ENCODE assay signal across 8 mouse cellular contexts in the genomic region with DNA sequence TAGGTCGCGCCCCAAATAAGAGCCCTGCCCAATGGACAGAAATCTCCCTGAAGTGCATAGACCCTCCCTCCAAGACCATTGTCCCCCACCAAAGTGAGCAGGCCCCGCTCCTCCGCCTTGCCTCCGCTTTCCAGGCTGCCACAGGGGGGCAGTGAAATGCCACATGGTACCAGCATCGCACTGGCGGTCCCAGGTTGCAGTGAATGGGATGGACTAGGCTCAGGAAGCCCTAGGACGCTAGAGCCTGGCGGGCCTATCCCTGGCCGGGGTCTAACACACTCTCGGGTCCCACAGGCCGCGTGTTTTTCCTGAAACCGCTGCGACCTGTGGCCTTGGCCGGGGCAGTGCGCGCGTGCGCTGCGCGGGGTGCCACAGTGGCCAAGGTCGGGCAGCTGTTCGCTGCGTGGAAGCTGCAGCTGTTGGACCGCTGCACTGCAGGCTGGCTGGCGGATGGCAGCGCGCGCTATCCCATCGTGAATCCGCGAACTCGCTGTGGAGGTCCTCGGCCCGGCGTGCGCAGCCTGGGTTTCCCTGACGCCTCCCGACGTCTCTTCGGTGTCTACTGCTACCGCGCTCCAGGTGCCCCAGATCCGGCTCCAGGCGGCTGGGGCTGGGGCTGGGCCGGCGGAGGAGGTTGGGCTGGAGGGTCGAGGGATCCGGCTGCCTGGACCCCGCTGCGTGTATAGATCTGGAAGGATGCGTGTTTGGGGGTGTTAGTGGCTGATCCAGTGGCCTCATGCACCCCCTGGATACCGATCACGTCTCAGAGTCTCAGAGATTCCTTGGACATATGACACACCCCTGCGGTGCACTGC. TPM values are rescaled to one million over a fixed set of nuclear protein-coding genes. Genes with fewer than 3 reads are reported as not detected.
DNase-seq lines count a peak whose midpoint lies in the region; ATAC-seq and TF ChIP-seq lines count a peak whose summit lies in the region.

No protein-coding gene starts in this region.

- peak overlapping the region; percentile 50 for H3K9ac ChIP-seq in ES-Bruce4 (ENCODE audit: low read depth, poor library complexity, severe bottlenecking)
- peak overlapping the region; percentile 58 for H3K9ac ChIP-seq in embryonic facial prominence, embryonic 14.5 days (ENCODE audit: low read depth, low read length)

- no peak for TF ChIP-seq EP300 in ES-Bruce4 (IDR thresholded peaks at IDR 0.05; ENCODE audit: insufficient read depth, low read depth, low read length)

- H3K4me2 ChIP-seq in embryonic facial prominence, embryonic 14.5 days (ENCODE audit: low read depth, low read length), result peak overlapping the region; percentile 74

- H3K27ac ChIP-seq in ES-Bruce4 (ENCODE audit: insufficient read depth, low read length), result no peak overlapping the region
- no peak overlapping the region for H3K27ac ChIP-seq in embryonic facial prominence, embryonic 14.5 days (replicated peaks; ENCODE audit: low read depth, low read length)
- peak overlapping the region; percentile 60; the same call in 1 of the 2 replicates for H3K27ac ChIP-seq in hindbrain, embryonic 10.5 days

- H3K9me3 ChIP-seq in ES-Bruce4 (replicated peaks; ENCODE audit: control insufficient read depth, insufficient read depth, low read length, poor library complexity, severe bottlenecking), result no peaks in the 10 kb centered on the region
- no peaks in the 10 kb centered on the region for H3K9me3 ChIP-seq in embryonic facial prominence, embryonic 14.5 days (ENCODE audit: control insufficient read depth, low read length)
- H3K9me3 ChIP-seq in hindbrain, embryonic 10.5 days, result no peaks in the 10 kb centered on the region

- H3K4me1 ChIP-seq in ES-Bruce4 (ENCODE audit: control insufficient read depth, insufficient read depth, low read length), result no peaks in the 10 kb centered on the region
- H3K4me1 ChIP-seq in embryonic facial prominence, embryonic 14.5 days (ENCODE audit: control insufficient read depth, insufficient read depth, low read length), result peaks cover 10% of the 10 kb centered on the region; the same call in 1 of the 2 replicates
- H3K4me1 ChIP-seq in hindbrain, embryonic 10.5 days (replicated peaks), result peaks cover 51% of the 10 kb centered on the region

- peak overlapping the region; percentile 60 for H3K4me3 ChIP-seq in ES-Bruce4 (ENCODE audit: low read depth, low read length)
- H3K4me3 ChIP-seq in embryonic facial prominence, embryonic 14.5 days (ENCODE audit: low read depth, low read length), result peak overlapping the region; percentile 43
- H3K4me3 ChIP-seq in hindbrain, embryonic 10.5 days, result peak overlapping the region; percentile 54

- no peaks in the 10 kb centered on the region for H3K36me3 ChIP-seq in ES-Bruce4 (ENCODE audit: control insufficient read depth, insufficient read depth, low read length, poor library complexity, severe bottlenecking)
- H3K36me3 ChIP-seq in embryonic facial prominence, embryonic 14.5 days (ENCODE audit: control insufficient read depth, insufficient read depth, low read length), result no peaks in the 10 kb centered on the region
- no peaks in the 10 kb centered on the region for H3K36me3 ChIP-seq in hindbrain, embryonic 10.5 days

- 5% methylated on average over 38 of the region's 56 CpGs for WGBS in embryonic facial prominence, embryonic 14.5 days
- 3% methylated on average over 56 of the region's 56 CpGs for WGBS in hindbrain, embryonic 10.5 days

- TF ChIP-seq CTCF in ES-Bruce4 (IDR thresholded peaks at IDR 0.05; ENCODE audit: low read depth, low read length), result peak; percentile 83

- peak; percentile 74; the same call in 1 of the 2 replicates for ATAC-seq in embryonic facial prominence, embryonic 14.5 days (ENCODE audit: low read depth)

- TF ChIP-seq POLR2A in ES-Bruce4 (IDR thresholded peaks at IDR 0.05; ENCODE audit: insufficient read depth, low read length), result no peak

- peaks cover 6% of the 10 kb centered on the region; the same call in 1 of the 2 replicates for H3K27me3 ChIP-seq in ES-Bruce4 (ENCODE audit: control insufficient read depth, insufficient read depth, low read length, poor library complexity, severe bottlenecking)
- H3K27me3 ChIP-seq in embryonic facial prominence, embryonic 14.5 days (replicated peaks; ENCODE audit: control insufficient read depth, insufficient read depth, low read length), result peaks cover 86% of the 10 kb centered on the region
- peaks cover 91% of the 10 kb centered on the region for H3K27me3 ChIP-seq in hindbrain, embryonic 10.5 days (ENCODE audit: insufficient read depth, poor library complexity, severe bottlenecking)

- peak; percentile 64 for DNase-seq in adrenal gland, postnatal 10 days
- peak; percentile 59 for DNase-seq in embryonic facial prominence, embryonic 14.5 days (ENCODE audit: low spot score)
- peak; percentile 79 for DNase-seq in hindbrain, embryonic 10.5 days (ENCODE audit: low spot score)
- DNase-seq in layer of hippocampus, postnatal 36 days, result peak; percentile 72 to 75
- peak; percentile 32 for DNase-seq in lung, postnatal 36 days
- DNase-seq in right cerebral cortex, postnatal 25 days, result peak; percentile 76
- DNase-seq in T-cell, adult 2 months (ENCODE audit: low spot score), result no peak

RNA-seq across cellular contexts. Expression of gene Hapln4, which starts 4.8 kb away (rescaled TPM):
- 2.2 TPM in 2 replicates for polyA plus RNA-seq in ES-Bruce4 (2011; ENCODE audit: insufficient read depth, insufficient read length, low read depth, missing spikeins)
- under 1 TPM; 0.24 to 0.36 TPM for total RNA-seq in adrenal gland, postnatal 10 days (2021)
- polyA plus RNA-seq in embryonic facial prominence, embryonic 14.5 days (2014; fragmentation: Nextera tagmentation; extraction: Ambion mirVana), result 0.34 and 0.53 TPM in 2 replicates
- 0.12 and 0.20 TPM in 2 replicates for polyA plus RNA-seq in hindbrain, embryonic 10.5 days (2016; fragmentation: Nextera tagmentation; extraction: Ambion mirVana)
- 10 to 100 TPM; 73.7 to 91.3 TPM for total RNA-seq in layer of hippocampus, postnatal 36 days (2021)

RNA-seq across cellular contexts. Expression of gene Tm6sf2, which starts 15.3 kb away (rescaled TPM):
- 0.99 and 1.4 TPM in 2 replicates for polyA plus RNA-seq in ES-Bruce4 (2011; ENCODE audit: insufficient read depth, insufficient read length, low read depth, missing spikeins)
- total RNA-seq in adrenal gland, postnatal 10 days (2021), result 1 to 10 TPM; 4.3 to 9.3 TPM
- 0.47 and 1.1 TPM in 2 replicates for polyA plus RNA-seq in embryonic facial prominence, embryonic 14.5 days (2014; fragmentation: Nextera tagmentation; extraction: Ambion mirVana)
- 0.56 and 0.88 TPM in 2 replicates for polyA plus RNA-seq in hindbrain, embryonic 10.5 days (2016; fragmentation: Nextera tagmentation; extraction: Ambion mirVana)
- total RNA-seq in layer of hippocampus, postnatal 36 days (2021), result 1 to 10 TPM; 5.0 to 8.5 TPM

RNA-seq across cellular contexts. Expression of gene Ncan, which starts 32.6 kb away (rescaled TPM):
- polyA plus RNA-seq in ES-Bruce4 (2011; ENCODE audit: insufficient read depth, insufficient read length, low read depth, missing spikeins), result 1.4 and 1.6 TPM in 2 replicates
- total RNA-seq in adrenal gland, postnatal 10 days (2021), result 1 to 10 TPM in 1 of 2 experiments, under 1 TPM in 1; 0.81 to 1.2 TPM
- 1.1 and 1.2 TPM in 2 replicates for polyA plus RNA-seq in embryonic facial prominence, embryonic 14.5 days (2014; fragmentation: Nextera tagmentation; extraction: Ambion mirVana)
- polyA plus RNA-seq in hindbrain, embryonic 10.5 days (2016; fragmentation: Nextera tagmentation; extraction: Ambion mirVana), result 20.2 and 67.1 TPM in 2 replicates
- 100 to 1,000 TPM; 167 to 170 TPM for total RNA-seq in layer of hippocampus, postnatal 36 days (2021)

RNA-seq across cellular contexts. Expression of gene Nr2c2ap, which starts 43.1 kb away (rescaled TPM):
- polyA plus RNA-seq in ES-Bruce4 (2011; ENCODE audit: insufficient read depth, insufficient read length, low read depth, missing spikeins), result 38.0 and 42.7 TPM in 2 replicates
- 10 to 100 TPM; 15.7 to 16.1 TPM for total RNA-seq in adrenal gland, postnatal 10 days (2021)
- polyA plus RNA-seq in embryonic facial prominence, embryonic 14.5 days (2014; fragmentation: Nextera tagmentation; extraction: Ambion mirVana), result 18.7 and 20.4 TPM in 2 replicates
- 37.0 and 38.0 TPM in 2 replicates for polyA plus RNA-seq in hindbrain, embryonic 10.5 days (2016; fragmentation: Nextera tagmentation; extraction: Ambion mirVana)
- total RNA-seq in layer of hippocampus, postnatal 36 days (2021), result 10 to 100 TPM; 25.4 to 30.5 TPM

RNA-seq across cellular contexts. Expression of gene Sugp1, which starts 45.4 kb away (rescaled TPM):
- polyA plus RNA-seq in ES-Bruce4 (2011; ENCODE audit: insufficient read depth, insufficient read length, low read depth, missing spikeins), result 36.5 and 37.3 TPM in 2 replicates
- 10 to 100 TPM; 24.1 to 29.7 TPM for total RNA-seq in adrenal gland, postnatal 10 days (2021)
- 25.1 and 33.5 TPM in 2 replicates for polyA plus RNA-seq in embryonic facial prominence, embryonic 14.5 days (2014; fragmentation: Nextera tagmentation; extraction: Ambion mirVana)
- polyA plus RNA-seq in hindbrain, embryonic 10.5 days (2016; fragmentation: Nextera tagmentation; extraction: Ambion mirVana), result 51.3 and 54.2 TPM in 2 replicates
- total RNA-seq in layer of hippocampus, postnatal 36 days (2021), result 10 to 100 TPM; 47.0 to 51.3 TPM
